Mouse (Mus musculus): ENCODE results near the gene Mroh8.

The Mroh8 gene

GRCm38 (mm10) chr2:157279416-157279800 lies at the start of gene Mroh8:
TSS of gene Mroh8 (minus strand) at chr2:157279549.
- DNase-seq, result no peak

GRCm38 (mm10) chr2:157328570-157328969 lies 49.2 kb upstream of the Mroh8 start:
- no peak for DNase-seq

- DNase-seq, result no peak
These were observed 48.8 kb upstream of the Mroh8 start for GRCm38 (mm10) chr2:157328106-157328505.

GRCm38 (mm10) chr2:157325238-157325637 lies 45.9 kb upstream of the Mroh8 start:
- no peak for DNase-seq

- no peak for DNase-seq
These were observed 42.8 kb upstream of the Mroh8 start for GRCm38 (mm10) chr2:157322029-157322766.

- DNase-seq, result no peak
These were observed 41.5 kb upstream of the Mroh8 start for GRCm38 (mm10) chr2:157320886-157321285.

- no peak for DNase-seq
These were observed 40.8 kb upstream of the Mroh8 start for GRCm38 (mm10) chr2:157320135-157320534.

- DNase-seq, result no peak
These were observed 37.9 kb upstream of the Mroh8 start for GRCm38 (mm10) chr2:157317220-157317619.

GRCm38 (mm10) chr2:157316358-157316933 lies 37.1 kb upstream of the Mroh8 start:
- no peak for DNase-seq

GRCm38 (mm10) chr2:157315486-157315885 lies 36.1 kb upstream of the Mroh8 start:
- no peak for DNase-seq

- no peak for DNase-seq
These were observed 35.0 kb upstream of the Mroh8 start for GRCm38 (mm10) chr2:157314310-157314709.

GRCm38 (mm10) chr2:157313718-157314117 lies 34.4 kb upstream of the Mroh8 start:
- DNase-seq, result no peak

GRCm38 (mm10) chr2:157310963-157311637 lies 31.8 kb upstream of the Mroh8 start:
- no peak for DNase-seq

- no peak for DNase-seq
These were observed 30.3 kb upstream of the Mroh8 start for GRCm38 (mm10) chr2:157309611-157310010.

GRCm38 (mm10) chr2:157308273-157308917 lies 29.0 kb upstream of the Mroh8 start:
- DNase-seq, result no peak

GRCm38 (mm10) chr2:157307715-157308265 lies 28.4 kb upstream of the Mroh8 start:
- no peak for DNase-seq

GRCm38 (mm10) chr2:157306091-157307032 lies 27.0 kb upstream of the Mroh8 start:
- no peak for DNase-seq

- DNase-seq, result no peak
These were observed 23.7 kb upstream of the Mroh8 start for GRCm38 (mm10) chr2:157303096-157303495.

GRCm38 (mm10) chr2:157300051-157300450 lies 20.7 kb upstream of the Mroh8 start:
- no peak for DNase-seq

- DNase-seq, result no peak
These were observed 16.8 kb upstream of the Mroh8 start for GRCm38 (mm10) chr2:157296105-157296689.

GRCm38 (mm10) chr2:157292093-157292492 lies 12.7 kb upstream of the Mroh8 start:
- peak; percentile 31 to 69 for DNase-seq

- no peak for DNase-seq
These were observed 9.6 kb upstream of the Mroh8 start for GRCm38 (mm10) chr2:157288996-157289395.

Measured in spleen, adult 18-20 months (tissue).